Mouse (Mus musculus): ENCODE measurements around the gene Sppl2b.

DNA sequence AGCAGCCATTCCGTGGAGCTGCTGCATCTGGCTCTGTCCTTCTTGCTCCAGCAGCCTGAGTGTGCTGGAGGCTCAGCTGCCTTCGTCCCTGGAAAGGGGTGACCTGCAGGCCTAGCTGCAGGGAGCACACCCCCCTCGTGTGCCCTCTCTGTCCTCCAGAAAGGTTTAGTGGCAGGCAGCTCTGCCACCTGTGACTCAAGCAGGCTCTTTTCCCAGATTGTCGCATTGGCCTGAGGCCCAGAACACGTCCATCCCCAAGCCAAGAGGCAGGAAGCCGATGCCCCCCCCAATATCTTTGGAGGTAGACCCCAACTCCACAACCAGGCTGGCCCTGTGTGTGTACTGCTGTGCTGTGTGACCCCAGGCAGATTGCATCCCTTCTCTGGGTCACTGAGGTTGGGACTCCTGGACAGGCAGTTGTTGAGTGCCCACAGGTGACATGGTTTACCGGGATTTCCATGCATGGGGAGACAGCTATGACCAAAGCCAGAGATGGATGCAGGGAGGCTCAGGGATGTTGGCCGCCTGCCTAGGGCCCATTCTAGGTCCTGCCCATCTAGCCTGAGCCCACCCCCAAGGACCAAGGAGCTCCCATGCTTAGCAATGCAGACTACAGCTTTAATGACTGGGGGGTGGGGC is 9.9 kb upstream of the Sppl2b start:
- no peak for TF ChIP-seq CTCF (IDR thresholded peaks at IDR 0.05; ENCODE audit: borderline replicate concordance, extremely low read depth, insufficient read depth, insufficient read length)
- TF ChIP-seq POLR2A (IDR thresholded peaks at IDR 0.05; ENCODE audit: borderline replicate concordance, extremely low read depth, insufficient read depth, insufficient read length, poor library complexity, severe bottlenecking) = no peak
